Mouse (Mus musculus): Measurements from ENCODE around the gene Fam20c. TPM values are rescaled to one million over a fixed set of nuclear protein-coding genes. Genes with fewer than 3 reads are reported as not detected.

Fam20c gene
- polyA plus RNA-seq, 1 experiment from 2014 or later = 2.5 TPM

- peak overlapping the region; percentile 53 for H3K4me3 ChIP-seq (ENCODE audit: low read depth, low read length)
- under 1% methylated on average over 31 of the region's 34 CpGs for WGBS
- H3K36me3 ChIP-seq (ENCODE audit: control insufficient read depth, insufficient read depth) = no peaks in the 10 kb centered on the region
- H3K4me1 ChIP-seq (replicated peaks; ENCODE audit: control insufficient read depth, insufficient read depth, low read length) = peaks cover 11% of the 10 kb centered on the region; the same call in 1 of the 2 replicates
- H3K4me2 ChIP-seq (replicated peaks; ENCODE audit: low read depth) = peak overlapping the region; percentile 94
- ATAC-seq = no peak
- no peaks in the 10 kb centered on the region for H3K9me3 ChIP-seq (ENCODE audit: control insufficient read depth)
- H3K9ac ChIP-seq (ENCODE audit: low read depth, low read length) = peak overlapping the region; percentile 53
- TF ChIP-seq CTCF (IDR thresholded peaks at IDR 0.05; ENCODE audit: low read depth) = no peak
- H3K27ac ChIP-seq (ENCODE audit: low read depth, low read length) = no peak overlapping the region; the same call in 1 of the 2 replicates
- peaks cover 44% of the 10 kb centered on the region for H3K27me3 ChIP-seq (replicated peaks; ENCODE audit: control insufficient read depth, insufficient read depth, low read length)
Measured at GRCm38 (mm10) chr5:138755121-138755452, 773 bp downstream of the Fam20c start.

- no peak for ATAC-seq
- WGBS = under 1% methylated on average over 61 of the region's 61 CpGs
- H3K4me2 ChIP-seq (replicated peaks; ENCODE audit: low read depth) = peak overlapping the region; percentile 94
Measured at GRCm38 (mm10) chr5:138755453-138756301, 1.4 kb downstream of the Fam20c start.

GRCm38 (mm10) chr5:138756311-138757085, 2.2 kb downstream of the Fam20c start:
- no peak overlapping the region for H3K27ac ChIP-seq (ENCODE audit: low read depth, low read length)
- TF ChIP-seq CTCF (IDR thresholded peaks at IDR 0.05; ENCODE audit: low read depth) = no peak
- WGBS = 16% methylated on average over 15 of the region's 15 CpGs

More at GRCm38 (mm10) chr5:138755453-138756301, 1.4 kb downstream of the Fam20c start:
- Histone ChIP-seq H3K36me3 (ENCODE audit: control insufficient read depth, insufficient read depth) (no peaks in the 10 kb centered on the region), H3K4me1 (replicated peaks; ENCODE audit: control insufficient read depth, insufficient read depth, low read length) (peaks cover 11% of the 10 kb centered on the region; the same call in 1 of the 2 replicates), H3K4me3 (ENCODE audit: low read depth, low read length) (peak overlapping the region; percentile 53), H3K9me3 (ENCODE audit: control insufficient read depth) (no peaks in the 10 kb centered on the region), H3K27me3 (replicated peaks; ENCODE audit: control insufficient read depth, insufficient read depth, low read length) (peaks cover 44% of the 10 kb centered on the region), H3K9ac (ENCODE audit: low read depth, low read length) (peak overlapping the region; percentile 53; the same call in 1 of the 2 replicates), H3K27ac (ENCODE audit: low read depth, low read length) (no peak overlapping the region)
- TF ChIP-seq CTCF (IDR thresholded peaks at IDR 0.05; ENCODE audit: low read depth) = no peak

GRCm38 (mm10) chr5:138757135-138757534, 2.8 kb downstream of the Fam20c start:
- WGBS = 63% methylated on average over 6 of the region's 6 CpGs
- no peak overlapping the region for H3K9ac ChIP-seq (ENCODE audit: low read depth, low read length)

More at GRCm38 (mm10) chr5:138756311-138757085, 2.2 kb downstream of the Fam20c start:
- Histone ChIP-seq H3K4me2 (replicated peaks; ENCODE audit: low read depth) (peak overlapping the region; percentile 94), H3K9me3 (ENCODE audit: control insufficient read depth) (no peaks in the 10 kb centered on the region), H3K4me3 (ENCODE audit: low read depth, low read length) (peak overlapping the region; percentile 53), H3K4me1 (replicated peaks; ENCODE audit: control insufficient read depth, insufficient read depth, low read length) (peaks cover 11% of the 10 kb centered on the region; the same call in 1 of the 2 replicates), H3K27me3 (replicated peaks; ENCODE audit: control insufficient read depth, insufficient read depth, low read length) (peaks cover 44% of the 10 kb centered on the region), H3K36me3 (ENCODE audit: control insufficient read depth, insufficient read depth) (no peaks in the 10 kb centered on the region), H3K9ac (ENCODE audit: low read depth, low read length) (no peak overlapping the region)
- ATAC-seq = no peak

GRCm38 (mm10) chr5:138757616-138758015, 3.3 kb downstream of the Fam20c start:
- Histone ChIP-seq H3K4me1 (replicated peaks; ENCODE audit: control insufficient read depth, insufficient read depth, low read length) (peaks cover 11% of the 10 kb centered on the region; the same call in 1 of the 2 replicates), H3K27me3 (replicated peaks; ENCODE audit: control insufficient read depth, insufficient read depth, low read length) (peaks cover 40% of the 10 kb centered on the region), H3K27ac (ENCODE audit: low read depth, low read length) (no peak overlapping the region), H3K9ac (ENCODE audit: low read depth, low read length) (no peak overlapping the region), H3K36me3 (ENCODE audit: control insufficient read depth, insufficient read depth) (no peaks in the 10 kb centered on the region), H3K4me2 (replicated peaks; ENCODE audit: low read depth) (no peak overlapping the region), H3K4me3 (ENCODE audit: low read depth, low read length) (no peak overlapping the region), H3K9me3 (ENCODE audit: control insufficient read depth) (no peaks in the 10 kb centered on the region)
- TF ChIP-seq CTCF (IDR thresholded peaks at IDR 0.05; ENCODE audit: low read depth) = no peak
- no peak for ATAC-seq
- WGBS = 91% methylated on average over 12 of the region's 12 CpGs

More at GRCm38 (mm10) chr5:138757135-138757534, 2.8 kb downstream of the Fam20c start:
- Histone ChIP-seq H3K9me3 (ENCODE audit: control insufficient read depth) (no peaks in the 10 kb centered on the region), H3K36me3 (ENCODE audit: control insufficient read depth, insufficient read depth) (no peaks in the 10 kb centered on the region), H3K4me1 (replicated peaks; ENCODE audit: control insufficient read depth, insufficient read depth, low read length) (peaks cover 11% of the 10 kb centered on the region; the same call in 1 of the 2 replicates), H3K4me2 (replicated peaks; ENCODE audit: low read depth) (peak overlapping the region; percentile 94), H3K27me3 (replicated peaks; ENCODE audit: control insufficient read depth, insufficient read depth, low read length) (peaks cover 42% of the 10 kb centered on the region), H3K4me3 (ENCODE audit: low read depth, low read length) (no peak overlapping the region), H3K27ac (ENCODE audit: low read depth, low read length) (no peak overlapping the region)
- no peak for ATAC-seq
- TF ChIP-seq CTCF (IDR thresholded peaks at IDR 0.05; ENCODE audit: low read depth) = no peak

- H3K27me3 ChIP-seq (replicated peaks; ENCODE audit: control insufficient read depth, insufficient read depth, low read length) = peaks cover 33% of the 10 kb centered on the region
- no peaks in the 10 kb centered on the region for H3K36me3 ChIP-seq (ENCODE audit: control insufficient read depth, insufficient read depth)
- no peaks in the 10 kb centered on the region for H3K9me3 ChIP-seq (ENCODE audit: control insufficient read depth)
- peaks cover 11% of the 10 kb centered on the region; the same call in 1 of the 2 replicates for H3K4me1 ChIP-seq (replicated peaks; ENCODE audit: control insufficient read depth, insufficient read depth, low read length)
- WGBS = 74% methylated on average over 3 of the region's 3 CpGs
- H3K27ac ChIP-seq (ENCODE audit: low read depth, low read length) = no peak overlapping the region
- no peak overlapping the region for H3K4me3 ChIP-seq (ENCODE audit: low read depth, low read length)
- no peak overlapping the region for H3K9ac ChIP-seq (ENCODE audit: low read depth, low read length)
- ATAC-seq = no peak
- H3K4me2 ChIP-seq (replicated peaks; ENCODE audit: low read depth) = no peak overlapping the region
- no peak for TF ChIP-seq CTCF (IDR thresholded peaks at IDR 0.05; ENCODE audit: low read depth)
Measured at GRCm38 (mm10) chr5:138758533-138758932, 4.2 kb downstream of the Fam20c start.
